Mouse (Mus musculus): ENCODE results near the gene Anxa10. TPM values are rescaled to one million over a fixed set of nuclear protein-coding genes. Genes with fewer than 3 reads are reported as not detected.

Gene Anxa10
- not detected in 2 replicates for polyA plus RNA-seq (2014; fragmentation: Nextera tagmentation; extraction: Ambion mirVana)

DNA sequence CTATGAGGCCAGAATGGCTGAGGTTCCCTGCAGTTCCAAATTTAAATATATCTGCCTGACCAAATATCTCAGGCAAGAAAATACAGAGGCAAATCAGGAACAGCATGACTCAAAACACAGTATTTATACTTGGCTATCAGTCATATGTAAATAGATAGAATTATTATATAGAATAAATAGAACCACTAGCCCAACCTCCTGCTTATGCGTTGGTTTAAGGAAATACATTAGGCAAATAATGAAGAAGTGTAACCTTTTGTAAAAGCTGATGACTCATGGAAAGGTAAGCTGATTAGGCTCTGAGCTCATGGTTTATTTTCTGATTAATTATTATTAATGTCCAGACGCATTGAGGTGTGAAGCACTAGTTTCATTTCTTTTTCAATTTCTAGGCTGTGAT is at the start of gene Anxa10:
TSS of gene Anxa10 (minus strand) at position 53 of the 400 bp plus-strand sequence.
- Histone ChIP-seq H3K27ac (ENCODE audit: low read depth, low read length) (no peak within 1 kb of the TSS), H3K9me3 (ENCODE audit: control insufficient read depth, low read length) (no peaks in the 10 kb centered on the region), H3K4me2 (ENCODE audit: low read depth, low read length) (no peak within 1 kb of the TSS), H3K4me1 (ENCODE audit: control insufficient read depth, insufficient read depth, low read length) (no peaks in the 10 kb centered on the region), H3K27me3 (ENCODE audit: control insufficient read depth, insufficient read depth, low read length) (no peaks in the 10 kb centered on the region), H3K9ac (replicated peaks; ENCODE audit: low read depth, low read length) (no peak within 1 kb of the TSS), H3K36me3 (ENCODE audit: control insufficient read depth, insufficient read depth, low read length) (no peaks in the 10 kb centered on the region), H3K4me3 (ENCODE audit: low read depth, low read length) (no peak within 1 kb of the TSS)
- no peak for ATAC-seq (ENCODE audit: low read depth)
- WGBS, result 88% methylated on average over 2 of the region's 2 CpGs

DNA sequence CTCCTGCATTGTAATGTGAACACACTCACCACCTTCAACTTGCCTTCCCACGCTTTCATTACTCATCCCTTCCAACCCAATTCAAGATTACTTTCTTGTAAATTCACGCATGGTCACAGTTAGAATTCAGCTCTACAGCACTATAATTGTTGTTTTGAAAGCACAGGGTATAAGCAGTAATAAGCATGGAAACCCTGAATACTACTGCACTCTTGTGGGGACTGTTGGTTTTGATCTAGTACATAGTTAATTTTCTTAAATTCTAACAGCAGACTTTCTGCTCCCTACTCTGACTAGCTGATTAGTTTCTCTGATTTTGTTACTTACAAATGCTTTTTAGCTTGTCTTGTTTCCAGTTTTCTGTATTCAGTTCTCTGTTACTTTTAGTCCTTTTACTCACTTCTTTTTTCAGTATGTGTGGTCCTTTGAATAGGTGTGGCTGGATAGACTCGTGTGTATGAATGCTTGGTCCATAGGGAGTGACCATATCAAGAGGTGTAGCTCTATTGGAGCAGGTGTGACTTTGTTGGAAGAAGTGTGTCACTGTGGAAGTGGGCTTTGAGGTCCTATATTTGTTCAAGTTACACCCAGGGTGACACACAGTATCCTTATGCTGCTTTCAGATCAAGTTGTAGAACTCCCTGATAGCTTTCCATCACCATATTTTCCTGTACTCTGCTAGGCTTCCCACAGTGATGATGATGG is 9.9 kb upstream of the Anxa10 start:
- 78% methylated on average over 3 of the region's 3 CpGs for WGBS

GRCm38 (mm10) chr8:62097213-62097612 is 25.7 kb downstream of the Anxa10 start:
- no peaks in the 10 kb centered on the region for H3K36me3 ChIP-seq (ENCODE audit: control insufficient read depth, insufficient read depth, low read length)
- H3K27me3 ChIP-seq (ENCODE audit: control insufficient read depth, insufficient read depth, low read length), result no peaks in the 10 kb centered on the region
- WGBS, result 93% methylated on average over 2 of the region's 2 CpGs
- no peak overlapping the region for H3K27ac ChIP-seq (ENCODE audit: low read depth, low read length)
- H3K9me3 ChIP-seq (ENCODE audit: control insufficient read depth, low read length), result no peaks in the 10 kb centered on the region
- H3K4me2 ChIP-seq (ENCODE audit: low read depth, low read length), result no peak overlapping the region
- H3K4me1 ChIP-seq (ENCODE audit: control insufficient read depth, insufficient read depth, low read length), result no peaks in the 10 kb centered on the region
- no peak overlapping the region for H3K4me3 ChIP-seq (ENCODE audit: low read depth, low read length)
- no peak for ATAC-seq (ENCODE audit: low read depth)
- H3K9ac ChIP-seq (replicated peaks; ENCODE audit: low read depth, low read length), result no peak overlapping the region

More for the DNA sequence above, 9.9 kb upstream of the Anxa10 start:
- Histone ChIP-seq H3K9me3 (ENCODE audit: control insufficient read depth, low read length) (no peaks in the 10 kb centered on the region), H3K4me3 (ENCODE audit: low read depth, low read length) (no peak overlapping the region), H3K36me3 (ENCODE audit: control insufficient read depth, insufficient read depth, low read length) (no peaks in the 10 kb centered on the region), H3K27me3 (ENCODE audit: control insufficient read depth, insufficient read depth, low read length) (no peaks in the 10 kb centered on the region), H3K4me2 (ENCODE audit: low read depth, low read length) (no peak overlapping the region), H3K27ac (ENCODE audit: low read depth, low read length) (no peak overlapping the region), H3K4me1 (ENCODE audit: control insufficient read depth, insufficient read depth, low read length) (no peaks in the 10 kb centered on the region), H3K9ac (replicated peaks; ENCODE audit: low read depth, low read length) (no peak overlapping the region)
- no peak for ATAC-seq (ENCODE audit: low read depth)

DNA sequence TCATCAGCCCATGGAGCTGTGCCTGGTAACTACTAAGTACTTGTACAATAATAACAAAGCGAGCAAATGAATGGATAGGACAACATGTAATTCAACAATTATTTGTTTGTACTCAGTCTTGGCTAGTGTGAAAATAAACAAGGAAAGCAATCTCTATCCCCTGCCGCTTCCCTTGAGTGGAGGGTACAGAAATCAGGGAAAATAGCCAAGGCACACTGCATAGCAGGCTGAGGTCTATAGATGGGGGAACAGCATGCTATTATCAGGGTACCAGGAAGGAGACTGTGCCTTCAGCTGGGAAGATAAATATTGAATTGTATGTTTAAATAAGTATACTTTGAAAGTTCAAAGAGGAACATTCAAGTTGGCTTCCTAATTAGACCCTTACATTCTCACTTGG is 41.1 kb downstream of the Anxa10 start:
- Histone ChIP-seq H3K4me1 (ENCODE audit: control insufficient read depth, insufficient read depth, low read length) (no peaks in the 10 kb centered on the region), H3K27me3 (ENCODE audit: control insufficient read depth, insufficient read depth, low read length) (no peaks in the 10 kb centered on the region), H3K4me2 (ENCODE audit: low read depth, low read length) (no peak overlapping the region), H3K9ac (replicated peaks; ENCODE audit: low read depth, low read length) (no peak overlapping the region), H3K9me3 (ENCODE audit: control insufficient read depth, low read length) (no peaks in the 10 kb centered on the region), H3K4me3 (ENCODE audit: low read depth, low read length) (no peak overlapping the region), H3K27ac (ENCODE audit: low read depth, low read length) (no peak overlapping the region), H3K36me3 (ENCODE audit: control insufficient read depth, insufficient read depth, low read length) (no peaks in the 10 kb centered on the region)
- ATAC-seq (ENCODE audit: low read depth), result 0 out of 2 replicates have a peak, but pooled peaks have one; percentile 34
- 80% methylated on average over 2 of the region's 2 CpGs for WGBS

- Histone ChIP-seq H3K9ac (replicated peaks; ENCODE audit: low read depth, low read length) (no peak overlapping the region), H3K4me2 (ENCODE audit: low read depth, low read length) (no peak overlapping the region), H3K9me3 (ENCODE audit: control insufficient read depth, low read length) (no peaks in the 10 kb centered on the region), H3K4me3 (ENCODE audit: low read depth, low read length) (no peak overlapping the region), H3K4me1 (ENCODE audit: control insufficient read depth, insufficient read depth, low read length) (no peaks in the 10 kb centered on the region), H3K27me3 (ENCODE audit: control insufficient read depth, insufficient read depth, low read length) (no peaks in the 10 kb centered on the region), H3K27ac (ENCODE audit: low read depth, low read length) (no peak overlapping the region), H3K36me3 (ENCODE audit: control insufficient read depth, insufficient read depth, low read length) (no peaks in the 10 kb centered on the region)
- peak; percentile 91 for ATAC-seq (ENCODE audit: low read depth)
- 46% methylated on average over 3 of the region's 3 CpGs for WGBS
These were observed 42.7 kb downstream of the Anxa10 start for GRCm38 (mm10) chr8:62080195-62080802.

GRCm38 (mm10) chr8:62068305-62068704 is 54.6 kb downstream of the Anxa10 start:
- no peak overlapping the region for H3K4me3 ChIP-seq (ENCODE audit: low read depth, low read length)
- H3K36me3 ChIP-seq (ENCODE audit: control insufficient read depth, insufficient read depth, low read length), result no peaks in the 10 kb centered on the region
- no peaks in the 10 kb centered on the region for H3K9me3 ChIP-seq (ENCODE audit: control insufficient read depth, low read length)
- H3K4me2 ChIP-seq (ENCODE audit: low read depth, low read length), result no peak overlapping the region
- no peak overlapping the region for H3K9ac ChIP-seq (replicated peaks; ENCODE audit: low read depth, low read length)
- H3K4me1 ChIP-seq (ENCODE audit: control insufficient read depth, insufficient read depth, low read length), result no peaks in the 10 kb centered on the region
- H3K27ac ChIP-seq (ENCODE audit: low read depth, low read length), result no peak overlapping the region
- no peaks in the 10 kb centered on the region for H3K27me3 ChIP-seq (ENCODE audit: control insufficient read depth, insufficient read depth, low read length)
- ATAC-seq (ENCODE audit: low read depth), result no peak

DNA sequence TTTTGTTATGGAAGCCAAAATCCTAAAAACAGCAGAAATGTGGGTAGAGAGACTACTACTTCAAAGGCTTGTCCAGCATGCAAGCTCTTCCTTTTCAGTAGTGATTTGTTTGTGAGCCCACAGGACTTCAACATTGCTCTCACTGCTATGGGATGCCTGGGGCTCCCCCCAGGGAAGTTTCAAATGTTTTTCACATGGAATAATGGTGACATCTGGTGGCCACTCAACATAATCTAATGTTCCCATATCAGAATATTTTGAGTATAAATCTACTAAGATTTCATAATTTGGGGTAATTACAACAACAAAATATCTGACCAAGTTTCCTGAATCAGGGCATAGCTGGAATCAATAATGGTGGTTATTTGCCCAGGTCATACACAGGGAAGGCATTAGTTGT is 62.6 kb downstream of the Anxa10 start:
- Histone ChIP-seq H3K9ac (replicated peaks; ENCODE audit: low read depth, low read length) (no peak overlapping the region), H3K4me3 (ENCODE audit: low read depth, low read length) (no peak overlapping the region), H3K27me3 (ENCODE audit: control insufficient read depth, insufficient read depth, low read length) (no peaks in the 10 kb centered on the region)

DNA sequence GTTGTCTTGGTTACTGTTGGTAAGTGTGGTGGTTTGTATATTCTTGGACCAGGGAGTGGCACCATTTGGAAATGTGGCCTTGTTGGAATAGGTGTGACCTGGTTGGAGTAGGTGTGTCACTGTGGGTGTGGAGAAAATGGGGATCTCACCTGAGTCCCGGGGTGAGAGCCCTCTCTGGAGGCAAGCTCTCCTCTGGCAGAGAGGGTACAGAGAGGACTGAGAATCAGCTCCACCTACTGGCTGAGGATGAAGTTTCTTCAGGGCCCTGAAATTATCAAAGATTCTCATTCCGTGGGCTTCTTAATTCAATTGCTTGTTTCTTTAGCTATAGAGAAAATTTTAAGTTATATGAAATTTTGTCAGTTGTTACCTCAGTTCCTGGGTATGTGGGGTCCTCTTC is 76.1 kb downstream of the Anxa10 start:
- ATAC-seq (ENCODE audit: low read depth), result no peak
- H3K27me3 ChIP-seq (ENCODE audit: control insufficient read depth, insufficient read depth, low read length), result no peaks in the 10 kb centered on the region
- WGBS, result 50% methylated on average over 2 of the region's 2 CpGs
- H3K27ac ChIP-seq (ENCODE audit: low read depth, low read length), result no peak overlapping the region
- H3K4me2 ChIP-seq (ENCODE audit: low read depth, low read length), result no peak overlapping the region
- no peak overlapping the region for H3K4me3 ChIP-seq (ENCODE audit: low read depth, low read length)
- H3K36me3 ChIP-seq (ENCODE audit: control insufficient read depth, insufficient read depth, low read length), result no peaks in the 10 kb centered on the region
- no peak overlapping the region for H3K9ac ChIP-seq (replicated peaks; ENCODE audit: low read depth, low read length)
- H3K9me3 ChIP-seq (ENCODE audit: control insufficient read depth, low read length), result no peaks in the 10 kb centered on the region
- no peaks in the 10 kb centered on the region for H3K4me1 ChIP-seq (ENCODE audit: control insufficient read depth, insufficient read depth, low read length)

More for the DNA sequence above, 62.6 kb downstream of the Anxa10 start:
- Histone ChIP-seq H3K36me3 (ENCODE audit: control insufficient read depth, insufficient read depth, low read length) (no peaks in the 10 kb centered on the region), H3K4me1 (ENCODE audit: control insufficient read depth, insufficient read depth, low read length) (no peaks in the 10 kb centered on the region), H3K4me2 (ENCODE audit: low read depth, low read length) (no peak overlapping the region), H3K27ac (ENCODE audit: low read depth, low read length) (no peak overlapping the region), H3K9me3 (ENCODE audit: control insufficient read depth, low read length) (no peaks in the 10 kb centered on the region)
- ATAC-seq (ENCODE audit: low read depth), result no peak

- no peak for ATAC-seq (ENCODE audit: low read depth)
- no peak overlapping the region for H3K4me3 ChIP-seq (ENCODE audit: low read depth, low read length)
- H3K27ac ChIP-seq (ENCODE audit: low read depth, low read length), result no peak overlapping the region
- 61% methylated on average over 3 of the region's 3 CpGs for WGBS
- no peaks in the 10 kb centered on the region for H3K4me1 ChIP-seq (ENCODE audit: control insufficient read depth, insufficient read depth, low read length)
- no peaks in the 10 kb centered on the region for H3K36me3 ChIP-seq (ENCODE audit: control insufficient read depth, insufficient read depth, low read length)
- no peaks in the 10 kb centered on the region for H3K9me3 ChIP-seq (ENCODE audit: control insufficient read depth, low read length)
- no peak overlapping the region for H3K4me2 ChIP-seq (ENCODE audit: low read depth, low read length)
- H3K27me3 ChIP-seq (ENCODE audit: control insufficient read depth, insufficient read depth, low read length), result no peaks in the 10 kb centered on the region
- no peak overlapping the region for H3K9ac ChIP-seq (replicated peaks; ENCODE audit: low read depth, low read length)
These were observed 88.6 kb downstream of the Anxa10 start for GRCm38 (mm10) chr8:62034351-62034750.

Data from neural tube, embryonic 14.5 days (tissue).